Mouse (Mus musculus): ENCODE data around the gene Ensa. TPM values are rescaled to one million over a fixed set of nuclear protein-coding genes. Genes with fewer than 3 reads are reported as not detected.

Gene Ensa
- polyA plus RNA-seq, 1 experiment, result 149 TPM

- H3K4me3 ChIP-seq (ENCODE audit: insufficient read depth, low read length), result no peak overlapping the region
- no peak for TF ChIP-seq POLR2A (IDR thresholded peaks at IDR 0.05; ENCODE audit: extremely low read depth, insufficient read depth, low read length)
- no peak for TF ChIP-seq CTCF (IDR thresholded peaks at IDR 0.05; ENCODE audit: extremely low read depth, insufficient read depth, low read length)
- H3K27ac ChIP-seq (ENCODE audit: insufficient read depth, low read length), result no peak overlapping the region
- H3K4me1 ChIP-seq (ENCODE audit: control insufficient read depth, insufficient read depth, low read length), result no peaks in the 10 kb centered on the region
These were observed 11.3 kb downstream of the Ensa start for GRCm38 (mm10) chr3:95636072-95636471.

GRCm38 (mm10) chr3:95639694-95640093, 14.9 kb downstream of the Ensa start:
- TF ChIP-seq POLR2A (IDR thresholded peaks at IDR 0.05; ENCODE audit: extremely low read depth, insufficient read depth, low read length) (no peak), CTCF (IDR thresholded peaks at IDR 0.05; ENCODE audit: extremely low read depth, insufficient read depth, low read length) (no peak)
- Histone ChIP-seq H3K27ac (ENCODE audit: insufficient read depth, low read length) (no peak overlapping the region), H3K4me3 (ENCODE audit: insufficient read depth, low read length) (no peak overlapping the region), H3K4me1 (ENCODE audit: control insufficient read depth, insufficient read depth, low read length) (no peaks in the 10 kb centered on the region)

GRCm38 (mm10) chr3:95643097-95643496, 18.3 kb downstream of the Ensa start:
- no peak overlapping the region for H3K27ac ChIP-seq (ENCODE audit: insufficient read depth, low read length)
- H3K4me3 ChIP-seq (ENCODE audit: insufficient read depth, low read length), result no peak overlapping the region
- H3K4me1 ChIP-seq (ENCODE audit: control insufficient read depth, insufficient read depth, low read length), result no peaks in the 10 kb centered on the region
- TF ChIP-seq CTCF (IDR thresholded peaks at IDR 0.05; ENCODE audit: extremely low read depth, insufficient read depth, low read length) (no peak), POLR2A (IDR thresholded peaks at IDR 0.05; ENCODE audit: extremely low read depth, insufficient read depth, low read length) (no peak)

- Histone ChIP-seq H3K27ac (ENCODE audit: insufficient read depth, low read length) (no peak overlapping the region), H3K4me3 (ENCODE audit: insufficient read depth, low read length) (no peak overlapping the region), H3K4me1 (ENCODE audit: control insufficient read depth, insufficient read depth, low read length) (no peaks in the 10 kb centered on the region)
- TF ChIP-seq CTCF (IDR thresholded peaks at IDR 0.05; ENCODE audit: extremely low read depth, insufficient read depth, low read length) (no peak), POLR2A (IDR thresholded peaks at IDR 0.05; ENCODE audit: extremely low read depth, insufficient read depth, low read length) (no peak)
These were observed 20.8 kb downstream of the Ensa start for GRCm38 (mm10) chr3:95645313-95646235.

GRCm38 (mm10) chr3:95648016-95648415, 23.2 kb downstream of the Ensa start:
- H3K4me3 ChIP-seq (ENCODE audit: insufficient read depth, low read length), result no peak overlapping the region
- no peak overlapping the region for H3K27ac ChIP-seq (ENCODE audit: insufficient read depth, low read length)
- H3K4me1 ChIP-seq (ENCODE audit: control insufficient read depth, insufficient read depth, low read length), result no peaks in the 10 kb centered on the region
- TF ChIP-seq CTCF (IDR thresholded peaks at IDR 0.05; ENCODE audit: extremely low read depth, insufficient read depth, low read length) (no peak), POLR2A (IDR thresholded peaks at IDR 0.05; ENCODE audit: extremely low read depth, insufficient read depth, low read length) (no peak)

- Histone ChIP-seq H3K4me1 (ENCODE audit: control insufficient read depth, insufficient read depth, low read length) (no peaks in the 10 kb centered on the region), H3K4me3 (ENCODE audit: insufficient read depth, low read length) (no peak overlapping the region), H3K27ac (ENCODE audit: insufficient read depth, low read length) (peak overlapping the region; percentile 72)
- TF ChIP-seq POLR2A (IDR thresholded peaks at IDR 0.05; ENCODE audit: extremely low read depth, insufficient read depth, low read length), result no peak
- TF ChIP-seq CTCF (IDR thresholded peaks at IDR 0.05; ENCODE audit: extremely low read depth, insufficient read depth, low read length), result no peak
These were observed 25.7 kb downstream of the Ensa start for GRCm38 (mm10) chr3:95650276-95651032.

- H3K4me1 ChIP-seq (ENCODE audit: control insufficient read depth, insufficient read depth, low read length), result no peaks in the 10 kb centered on the region
- H3K27ac ChIP-seq (ENCODE audit: insufficient read depth, low read length), result peak overlapping the region; percentile 60
- H3K4me3 ChIP-seq (ENCODE audit: insufficient read depth, low read length), result no peak overlapping the region
- TF ChIP-seq CTCF (IDR thresholded peaks at IDR 0.05; ENCODE audit: extremely low read depth, insufficient read depth, low read length), result no peak
- TF ChIP-seq POLR2A (IDR thresholded peaks at IDR 0.05; ENCODE audit: extremely low read depth, insufficient read depth, low read length), result no peak
These were observed 26.2 kb downstream of the Ensa start for GRCm38 (mm10) chr3:95651033-95651373.

GRCm38 (mm10) chr3:95651391-95652203, 26.8 kb downstream of the Ensa start:
- TF ChIP-seq CTCF (IDR thresholded peaks at IDR 0.05; ENCODE audit: extremely low read depth, insufficient read depth, low read length), result no peak
- TF ChIP-seq POLR2A (IDR thresholded peaks at IDR 0.05; ENCODE audit: extremely low read depth, insufficient read depth, low read length), result no peak
- H3K4me3 ChIP-seq (ENCODE audit: insufficient read depth, low read length), result no peak overlapping the region
- H3K27ac ChIP-seq (ENCODE audit: insufficient read depth, low read length), result no peak overlapping the region

GRCm38 (mm10) chr3:95652204-95652811, 27.5 kb downstream of the Ensa start:
- H3K4me1 ChIP-seq (ENCODE audit: control insufficient read depth, insufficient read depth, low read length), result no peaks in the 10 kb centered on the region
- no peak overlapping the region for H3K4me3 ChIP-seq (ENCODE audit: insufficient read depth, low read length)
- no peak overlapping the region for H3K27ac ChIP-seq (ENCODE audit: insufficient read depth, low read length)
- TF ChIP-seq POLR2A (IDR thresholded peaks at IDR 0.05; ENCODE audit: extremely low read depth, insufficient read depth, low read length) (no peak), CTCF (IDR thresholded peaks at IDR 0.05; ENCODE audit: extremely low read depth, insufficient read depth, low read length) (no peak)

More at GRCm38 (mm10) chr3:95651391-95652203, 26.8 kb downstream of the Ensa start:
- no peaks in the 10 kb centered on the region for H3K4me1 ChIP-seq (ENCODE audit: control insufficient read depth, insufficient read depth, low read length)
